Mouse (Mus musculus): ENCODE data around the gene Ppm1d. TPM values are rescaled to one million over a fixed set of nuclear protein-coding genes. Genes with fewer than 3 reads are reported as not detected.

Gene Ppm1d
- polyA plus RNA-seq (2012; ENCODE audit: low replicate concordance) = 10.0 and 15.6 TPM in 2 replicates

DNA sequence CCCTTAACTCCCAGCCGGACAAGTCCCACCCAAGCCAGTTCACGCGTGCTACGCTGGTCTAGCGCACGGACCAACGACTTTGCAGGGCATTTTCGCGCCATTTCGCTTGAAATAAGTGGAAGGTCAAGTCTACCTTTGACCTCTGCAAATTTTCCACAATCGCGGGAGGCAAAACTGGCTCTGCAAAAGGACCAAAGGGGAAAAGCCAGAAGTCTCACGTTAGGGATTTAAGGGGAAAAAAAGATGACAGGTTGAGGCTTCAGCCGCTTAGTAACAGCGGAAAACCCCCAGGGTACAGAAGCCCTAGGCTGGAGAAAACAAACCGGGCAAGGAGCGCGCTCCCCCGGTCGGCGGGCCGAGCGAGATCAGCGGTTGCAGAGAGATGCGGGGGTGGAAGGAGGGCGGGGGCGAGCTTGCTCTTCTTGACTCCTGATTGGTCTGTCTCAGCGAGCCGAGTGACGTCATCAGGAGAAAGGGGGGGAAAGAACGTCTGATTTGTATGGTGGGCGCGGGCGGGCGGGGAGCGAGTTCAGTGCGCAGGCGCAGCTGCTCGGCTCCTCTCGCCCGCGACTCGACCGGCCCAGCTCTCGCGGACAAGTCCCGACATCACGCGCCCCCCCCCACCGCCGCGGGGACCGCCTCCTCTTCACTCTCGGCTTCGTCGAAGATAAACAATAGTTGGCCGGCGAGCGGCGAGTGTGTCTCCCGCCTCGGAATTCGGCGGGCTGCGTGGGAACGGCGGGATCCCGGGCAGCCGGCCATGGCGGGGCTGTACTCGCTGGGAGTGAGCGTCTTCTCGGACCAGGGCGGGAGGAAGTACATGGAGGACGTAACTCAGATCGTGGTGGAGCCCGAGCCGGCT is at the start of gene Ppm1d:
TSS of gene Ppm1d (plus strand) at position 532 of the 862 bp plus-strand sequence.

DNA sequence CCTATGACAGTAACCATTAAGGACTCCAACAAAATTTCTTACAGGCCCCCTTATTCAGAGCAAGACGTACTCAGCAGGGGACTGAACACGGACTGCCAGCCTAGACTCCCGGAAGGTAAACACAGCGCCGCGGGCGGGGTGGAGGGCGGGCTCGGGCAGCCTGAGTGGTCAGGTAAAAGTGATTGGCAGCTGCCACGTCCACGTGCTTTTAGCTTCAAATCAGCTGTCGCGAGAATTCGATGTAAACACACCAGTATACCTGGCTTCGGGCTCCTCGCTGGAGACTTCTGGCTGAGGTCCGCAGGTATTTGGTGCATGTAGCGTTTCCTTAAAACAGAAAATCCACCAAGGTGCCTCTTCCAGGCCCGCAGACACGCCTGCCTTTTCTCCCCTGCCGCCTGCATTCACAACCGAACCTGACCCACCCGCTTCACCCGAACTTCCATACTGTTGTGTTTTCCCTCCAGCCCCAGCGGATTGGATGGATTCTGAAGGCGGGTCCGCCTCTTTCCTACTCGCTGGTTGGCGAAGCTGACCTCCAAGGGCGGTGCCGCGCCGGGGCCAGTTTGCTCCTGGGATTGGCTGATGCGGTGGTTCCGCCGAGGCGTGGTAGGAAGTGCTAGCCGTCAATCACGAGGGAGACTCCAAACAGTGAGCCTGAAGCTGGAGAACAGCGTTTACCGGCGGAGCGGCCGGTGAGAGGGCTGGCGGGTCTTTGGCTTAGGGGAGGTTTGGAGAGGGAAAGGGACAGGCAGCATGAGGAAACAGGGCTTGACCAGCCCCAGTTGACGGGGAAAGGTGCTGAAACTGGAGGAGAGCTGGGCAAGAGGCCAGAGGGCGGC is 41.7 kb downstream of the Ppm1d start, which contains the start of gene Bcas3:
TSS of gene Bcas3 (plus strand) at position 629 of the 842 bp plus-strand sequence.

Other genes with a start within 250 kb of the Ppm1d start
- gene Usp32, start 171.1 kb upstream of the Ppm1d start, polyA plus RNA-seq (2012; ENCODE audit: low replicate concordance) = 6.0 and 13.0 TPM in 2 replicates
- not detected in 2 replicates for gene 1700125H20Rik, start 140.8 kb upstream of the Ppm1d start, polyA plus RNA-seq (2012; ENCODE audit: low replicate concordance)
- gene Appbp2, start 76.1 kb upstream of the Ppm1d start, polyA plus RNA-seq (2012; ENCODE audit: low replicate concordance) = 3.7 and 4.1 TPM in 2 replicates
- 263 and 416 TPM in 2 replicates for gene Bcas3, start 41.9 kb downstream of the Ppm1d start, polyA plus RNA-seq (2012; ENCODE audit: low replicate concordance)